Mouse (Mus musculus) myocyte (in vitro differentiated cells): ENCODE measurements around the gene Anapc5.

ENCODE experiments used
- E2F4 ChIP-seq: IDR thresholded peaks from one replicate; pipeline ENCODE4 v1.6.1; 2011; ENCODE audit warnings: mild to moderate bottlenecking, control low read depth, moderate library complexity; ENCODE audit not compliant: insufficient read depth
- MYOD1 ChIP-seq, 3 experiments: IDR thresholded peaks; one replicate each; pipeline ENCODE4 v1.6.1; 2011; ENCODE audit warnings: control low read depth in 2 of 3, low read depth in 2 of 3, mild to moderate bottlenecking in 2 of 3, moderate library complexity in 1 of 3; ENCODE audit not compliant: insufficient read length in 2 of 3, control insufficient read depth in 1 of 3
- POLR2A ChIP-seq: IDR thresholded peaks from one replicate; pipeline ENCODE4 v1.6.1; 2011; ENCODE audit warnings: low read depth, mild to moderate bottlenecking, control low read depth, moderate library complexity; ENCODE audit not compliant: insufficient read length
- USF1 ChIP-seq: IDR thresholded peaks from one replicate; pipeline ENCODE4 v1.6.1; 2011; ENCODE audit warnings: low read depth, mild to moderate bottlenecking, control low read depth, moderate library complexity

- TF ChIP-seq POLR2A (no peak), MYOD1 (IDR thresholded peaks at IDR 0.05; ENCODE audit: control insufficient read depth in 1 of 3, insufficient read length in 2 of 3, low read depth in 2 of 3) (no peak), E2F4 (no peak), USF1 (no peak)
Observed at GRCm38 (mm10) chr5:122780791-122781432, 40.2 kb downstream of the Anapc5 start.
